Mouse (Mus musculus): ENCODE measurements around the gene Olfr1217. TPM values are rescaled to one million over a fixed set of nuclear protein-coding genes. Genes with fewer than 3 reads are reported as not detected.
"Not testable (repeated sequence)": the region's sequence is repeated elsewhere in the genome, so short reads cannot be mapped to it uniquely, and the experiment has no call there.

Gene Olfr1217
- not detected in 2 replicates for polyA plus RNA-seq (2015; fragmentation: Nextera tagmentation; extraction: Ambion mirVana)

GRCm38 (mm10) chr2:89031965-89032364, at the start of gene Olfr1217:
Olfr1217 (minus strand) TSS chr2:89032065.
- Histone ChIP-seq H3K27ac (replicated peaks) (no peak within 1 kb of the TSS), H3K4me3 (replicated peaks) (no peak within 1 kb of the TSS), H3K36me3 (no peaks in the 10 kb centered on the region), H3K9me3 (replicated peaks) (no peaks in the 10 kb centered on the region), H3K9ac (replicated peaks) (no peak within 1 kb of the TSS), H3K4me2 (no peak within 1 kb of the TSS), H3K27me3 (replicated peaks) (no peaks in the 10 kb centered on the region), H3K4me1 (no peaks in the 10 kb centered on the region)
- no peak for ATAC-seq (ENCODE audit: low FRiP score)
- WGBS: 78% methylated on average over 2 of the region's 2 CpGs

GRCm38 (mm10) chr2:89081487-89081886, 49.6 kb upstream of the Olfr1217 start:
- H3K27me3 ChIP-seq (replicated peaks): no peaks in the 10 kb centered on the region

GRCm38 (mm10) chr2:89061087-89061486, 29.2 kb upstream of the Olfr1217 start, which contains the start of gene Olfr1218:
Olfr1218 (minus strand) TSS chr2:89061187.
- Histone ChIP-seq H3K4me1 (no peaks in the 10 kb centered on the region), H3K9me3 (replicated peaks) (no peaks in the 10 kb centered on the region), H3K4me3 (replicated peaks) (no peak within 1 kb of the TSS), H3K27me3 (replicated peaks) (no peaks in the 10 kb centered on the region), H3K4me2 (no peak within 1 kb of the TSS), H3K36me3 (no peaks in the 10 kb centered on the region), H3K27ac (replicated peaks) (no peak within 1 kb of the TSS), H3K9ac (replicated peaks) (no peak within 1 kb of the TSS)
- ATAC-seq (ENCODE audit: low FRiP score): no peak

More at GRCm38 (mm10) chr2:89081487-89081886, 49.6 kb upstream of the Olfr1217 start:
- Histone ChIP-seq H3K4me2 (no peak overlapping the region), H3K36me3 (no peaks in the 10 kb centered on the region), H3K27ac (replicated peaks) (no peak overlapping the region), H3K9me3 (replicated peaks) (no peaks in the 10 kb centered on the region), H3K4me1 (no peaks in the 10 kb centered on the region), H3K4me3 (replicated peaks) (no peak overlapping the region), H3K9ac (replicated peaks) (no peak overlapping the region)
- no peak for ATAC-seq (ENCODE audit: low FRiP score)

GRCm38 (mm10) chr2:89021436-89021835, 10.4 kb downstream of the Olfr1217 start:
- not testable (repeated sequence) for H3K27ac ChIP-seq (replicated peaks); H3K4me2 ChIP-seq; H3K27me3 ChIP-seq (replicated peaks); H3K4me1 ChIP-seq; H3K9ac ChIP-seq (replicated peaks); H3K4me3 ChIP-seq (replicated peaks); ATAC-seq (ENCODE audit: low FRiP score); H3K36me3 ChIP-seq; H3K9me3 ChIP-seq (replicated peaks)
- WGBS: 74% methylated on average over 3 of the region's 3 CpGs

GRCm38 (mm10) chr2:89018240-89018639, 13.6 kb downstream of the Olfr1217 start, which contains the start of gene Olfr1216:
Olfr1216 (minus strand) TSS chr2:89018340.
- no peak within 1 kb of the TSS for H3K27ac ChIP-seq (replicated peaks)
- H3K27me3 ChIP-seq (replicated peaks): no peaks in the 10 kb centered on the region
- no peak within 1 kb of the TSS for H3K4me3 ChIP-seq (replicated peaks)
- no peaks in the 10 kb centered on the region for H3K36me3 ChIP-seq
- no peak for ATAC-seq (ENCODE audit: low FRiP score)
- H3K4me1 ChIP-seq: no peaks in the 10 kb centered on the region
- H3K9ac ChIP-seq (replicated peaks): no peak within 1 kb of the TSS
- no peak within 1 kb of the TSS for H3K4me2 ChIP-seq
- H3K9me3 ChIP-seq (replicated peaks): no peaks in the 10 kb centered on the region
- WGBS: 91% methylated on average over 1 of the region's 1 CpGs

GRCm38 (mm10) chr2:89006873-89007272, 25.0 kb downstream of the Olfr1217 start, which contains the start of gene Olfr1215:
Olfr1215 (minus strand) TSS chr2:89006973.
- H3K9me3 ChIP-seq (replicated peaks): no peaks in the 10 kb centered on the region
- no peaks in the 10 kb centered on the region for H3K4me1 ChIP-seq
- H3K4me2 ChIP-seq: no peak within 1 kb of the TSS
- no peaks in the 10 kb centered on the region for H3K27me3 ChIP-seq (replicated peaks)
- no peaks in the 10 kb centered on the region for H3K36me3 ChIP-seq
- 76% methylated on average over 2 of the region's 2 CpGs for WGBS
- no peak for ATAC-seq (ENCODE audit: low FRiP score)
- H3K4me3 ChIP-seq (replicated peaks): no peak within 1 kb of the TSS
- no peak within 1 kb of the TSS for H3K27ac ChIP-seq (replicated peaks)
- H3K9ac ChIP-seq (replicated peaks): no peak within 1 kb of the TSS

- H3K4me1 ChIP-seq: no peaks in the 10 kb centered on the region
- 92% methylated on average over 1 of the region's 1 CpGs for WGBS
- no peak for ATAC-seq (ENCODE audit: low FRiP score)
- no peak within 1 kb of the TSS for H3K27ac ChIP-seq (replicated peaks)
- H3K27me3 ChIP-seq (replicated peaks): no peaks in the 10 kb centered on the region
- H3K9me3 ChIP-seq (replicated peaks): no peaks in the 10 kb centered on the region
- H3K9ac ChIP-seq (replicated peaks): no peak within 1 kb of the TSS
- no peak within 1 kb of the TSS for H3K4me2 ChIP-seq
- H3K36me3 ChIP-seq: no peaks in the 10 kb centered on the region
- H3K4me3 ChIP-seq (replicated peaks): no peak within 1 kb of the TSS
These were observed 39.3 kb downstream of the Olfr1217 start, which contains the start of gene Olfr1214 for GRCm38 (mm10) chr2:88992553-88992952. Olfr1214 (minus strand) TSS chr2:88992653.

GRCm38 (mm10) chr2:88980181-88980580, 51.7 kb downstream of the Olfr1217 start, which contains the start of gene Gm13762:
Gm13762 (minus strand) TSS chr2:88980281.
- Histone ChIP-seq H3K27me3 (replicated peaks) (no peaks in the 10 kb centered on the region), H3K4me3 (replicated peaks) (no peak within 1 kb of the TSS), H3K9ac (replicated peaks) (no peak within 1 kb of the TSS), H3K27ac (replicated peaks) (no peak within 1 kb of the TSS), H3K36me3 (no peaks in the 10 kb centered on the region), H3K4me1 (no peaks in the 10 kb centered on the region), H3K4me2 (no peak within 1 kb of the TSS), H3K9me3 (replicated peaks) (no peaks in the 10 kb centered on the region)
- no peak for ATAC-seq (ENCODE audit: low FRiP score)
- 82% methylated on average over 1 of the region's 1 CpGs for WGBS

Other genes starting within 250 kb of the Olfr1217 start
- gene Olfr1201, start 239.0 kb downstream of the Olfr1217 start, polyA plus RNA-seq (2015; fragmentation: Nextera tagmentation; extraction: Ambion mirVana): not detected in 2 replicates
- gene Olfr1202, start 217.6 kb downstream of the Olfr1217 start, polyA plus RNA-seq (2015; fragmentation: Nextera tagmentation; extraction: Ambion mirVana): 0.08 TPM in 1 of 2 replicates, not detected in the other
- not detected in 2 replicates for gene Olfr1205, start 202.3 kb downstream of the Olfr1217 start, polyA plus RNA-seq (2015; fragmentation: Nextera tagmentation; extraction: Ambion mirVana)
- gene Olfr1204, start 182.8 kb downstream of the Olfr1217 start, polyA plus RNA-seq (2015; fragmentation: Nextera tagmentation; extraction: Ambion mirVana): not detected in 2 replicates
- not detected in 2 replicates for gene Olfr1206, start 168.8 kb downstream of the Olfr1217 start, polyA plus RNA-seq (2015; fragmentation: Nextera tagmentation; extraction: Ambion mirVana)
- gene Olfr1208, start 129.8 kb downstream of the Olfr1217 start, polyA plus RNA-seq (2015; fragmentation: Nextera tagmentation; extraction: Ambion mirVana): not detected in 2 replicates
- not detected in 2 replicates for gene Olfr1209, start 116.9 kb downstream of the Olfr1217 start, polyA plus RNA-seq (2015; fragmentation: Nextera tagmentation; extraction: Ambion mirVana)
- not detected in 2 replicates for gene Olfr1211, start 94.0 kb downstream of the Olfr1217 start, polyA plus RNA-seq (2015; fragmentation: Nextera tagmentation; extraction: Ambion mirVana)
- not detected in 2 replicates for gene Olfr1212, start 78.1 kb downstream of the Olfr1217 start, polyA plus RNA-seq (2015; fragmentation: Nextera tagmentation; extraction: Ambion mirVana)
- gene Gm13762, start 51.8 kb downstream of the Olfr1217 start, polyA plus RNA-seq (2015; fragmentation: Nextera tagmentation; extraction: Ambion mirVana): not detected in 2 replicates
- not detected in 2 replicates for gene Olfr1214, start 39.4 kb downstream of the Olfr1217 start, polyA plus RNA-seq (2015; fragmentation: Nextera tagmentation; extraction: Ambion mirVana)
- gene Olfr1215, start 25.1 kb downstream of the Olfr1217 start, polyA plus RNA-seq (2015; fragmentation: Nextera tagmentation; extraction: Ambion mirVana): not detected in 2 replicates
- gene Olfr1216, start 13.7 kb downstream of the Olfr1217 start, polyA plus RNA-seq (2015; fragmentation: Nextera tagmentation; extraction: Ambion mirVana): not detected in 2 replicates
- not detected in 2 replicates for gene Olfr1218, start 29.1 kb upstream of the Olfr1217 start, polyA plus RNA-seq (2015; fragmentation: Nextera tagmentation; extraction: Ambion mirVana)
- not detected in 2 replicates for gene Olfr1219, start 51.4 kb upstream of the Olfr1217 start, polyA plus RNA-seq (2015; fragmentation: Nextera tagmentation; extraction: Ambion mirVana)
- gene Olfr1220, start 74.8 kb upstream of the Olfr1217 start, polyA plus RNA-seq (2015; fragmentation: Nextera tagmentation; extraction: Ambion mirVana): not detected in 2 replicates
- not detected in 2 replicates for gene Olfr1221, start 85.2 kb upstream of the Olfr1217 start, polyA plus RNA-seq (2015; fragmentation: Nextera tagmentation; extraction: Ambion mirVana)
- gene Olfr1222, start 101.0 kb upstream of the Olfr1217 start, polyA plus RNA-seq (2015; fragmentation: Nextera tagmentation; extraction: Ambion mirVana): not detected in 2 replicates
- not detected in 2 replicates for gene Olfr1223, start 119.5 kb upstream of the Olfr1217 start, polyA plus RNA-seq (2015; fragmentation: Nextera tagmentation; extraction: Ambion mirVana)
- not detected in 2 replicates for gene Olfr1224-ps1, start 132.0 kb upstream of the Olfr1217 start, polyA plus RNA-seq (2015; fragmentation: Nextera tagmentation; extraction: Ambion mirVana)
- not detected in 2 replicates for gene Olfr1225, start 142.6 kb upstream of the Olfr1217 start, polyA plus RNA-seq (2015; fragmentation: Nextera tagmentation; extraction: Ambion mirVana)
- gene Olfr1226, start 168.0 kb upstream of the Olfr1217 start, polyA plus RNA-seq (2015; fragmentation: Nextera tagmentation; extraction: Ambion mirVana): not detected in 2 replicates
- gene Olfr1228, start 222.0 kb upstream of the Olfr1217 start, polyA plus RNA-seq (2015; fragmentation: Nextera tagmentation; extraction: Ambion mirVana): not detected in 2 replicates

All from neural tube, embryonic 15.5 days (tissue).